Mouse (Mus musculus) liver, adult 2 months (tissue): ENCODE data around the gene Gm13698.
"Not testable (repeated sequence)": the region's sequence is repeated elsewhere in the genome, so short reads cannot be mapped to it uniquely, and the experiment has no call there.

Source experiments
- CTCF ChIP-seq: fragments of 200-500 bp; IDR thresholded peaks from 2 replicates; pipeline ENCODE4 v1.5.1; 2011; ENCODE audit warnings: low read depth, low read length, control low read depth
- POLR2A ChIP-seq: fragments of 200-500 bp; IDR thresholded peaks from 2 replicates; pipeline ENCODE4 v1.6.1; 2011; ENCODE audit warnings: low read length, control low read depth; ENCODE audit not compliant: insufficient read depth; ENCODE audit errors: extremely low read depth

DNA sequence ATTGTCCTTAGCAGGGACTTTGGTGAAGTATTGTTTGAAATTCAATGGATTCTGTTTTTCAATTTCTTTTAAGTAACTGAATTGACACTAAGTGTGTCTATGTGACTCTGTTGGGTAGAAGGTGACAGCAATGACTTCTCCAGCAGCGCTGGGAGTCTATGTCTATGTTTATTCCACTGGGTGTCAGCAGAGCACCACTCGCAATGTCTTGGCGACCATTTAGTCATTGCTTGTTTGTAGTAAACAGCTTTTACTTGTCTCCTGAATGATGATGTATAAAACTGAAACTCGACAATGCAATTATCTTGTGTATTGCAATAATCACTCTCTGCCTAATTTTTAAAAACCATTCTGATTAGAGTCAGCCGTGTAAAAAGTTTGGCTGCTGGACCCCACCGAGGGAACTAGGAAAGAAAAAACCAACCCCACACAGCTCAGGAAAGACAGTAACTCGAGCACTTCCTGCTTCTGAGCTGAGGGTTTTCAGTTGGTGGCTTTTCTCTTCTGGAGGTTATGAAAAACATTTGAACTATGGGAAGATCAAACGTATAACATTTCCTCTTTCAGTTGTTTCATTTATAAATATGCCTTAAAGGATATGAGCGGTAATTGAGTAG lies 38.3 kb downstream of the Gm13698 start:
- TF ChIP-seq POLR2A, CTCF: not testable (repeated sequence)
